Mouse (Mus musculus): ENCODE results near the gene Dhx33. TPM values are rescaled to one million over a fixed set of nuclear protein-coding genes. Genes with fewer than 3 reads are reported as not detected.

The Dhx33 gene
- total and polyA plus RNA-seq, 3 experiments = 42.6 to 49.8 TPM; not detected in 1

DNA sequence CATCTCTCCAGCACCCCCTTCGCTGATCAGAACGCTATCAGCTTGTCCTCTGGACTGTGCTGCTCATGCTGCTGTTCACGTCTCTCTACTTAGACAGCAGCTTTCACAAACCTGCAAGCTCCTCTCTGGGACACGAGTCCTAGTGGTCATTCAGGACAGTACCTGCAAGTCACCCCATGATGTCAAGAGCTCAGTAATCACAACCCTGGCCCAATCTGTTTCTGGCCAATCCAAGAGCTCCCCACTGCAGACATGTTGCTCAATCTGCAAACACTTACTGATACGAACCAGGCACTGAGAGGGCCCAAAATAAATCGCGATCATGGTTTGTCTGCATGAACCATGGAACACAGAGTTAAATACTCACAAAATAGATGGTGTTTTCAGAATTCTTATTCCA is 8.5 kb upstream of the Dhx33 start:
- Histone ChIP-seq H3K9ac (ENCODE audit: control insufficient read depth, low read depth, low read length, poor library complexity, severe bottlenecking) (no peak overlapping the region), H3K36me3 (ENCODE audit: control insufficient read depth in 1 of 2, insufficient read depth in 2 of 2, low read length in 2 of 2) (peaks cover 10 to 11% of the 10 kb centered on the region in 2 experiments), H3K4me1 (ENCODE audit: control insufficient read depth in 1 of 2, insufficient read depth in 2 of 2, low read length in 2 of 2) (peaks cover 0 to 2% of the 10 kb centered on the region in 2 experiments; a peak in 2 of 4 replicates), H3K27ac (ENCODE audit: control insufficient read depth, low read depth, low read length) (no peak overlapping the region), H3K79me2 (ENCODE audit: control insufficient read depth, insufficient read depth, low read length, poor library complexity) (peaks cover 17% of the 10 kb centered on the region), H3K4me3 (ENCODE audit: control insufficient read depth in 1 of 2, insufficient read depth in 1 of 2, low read depth in 2 of 2, low read length in 2 of 2) (no peak overlapping the region), H3K27me3 (ENCODE audit: control insufficient read depth in 1 of 2, insufficient read depth in 2 of 2, low read length in 2 of 2) (no peaks in the 10 kb centered on the region), H3K9me3 (replicated peaks; ENCODE audit: insufficient read depth, low read length) (no peaks in the 10 kb centered on the region)
- no peak for TF ChIP-seq POLR2A (IDR thresholded peaks at IDR 0.05; ENCODE audit: control insufficient read depth in 1 of 2, insufficient read depth in 1 of 2, low read depth in 1 of 2, low read length in 2 of 2, poor library complexity in 1 of 2)
- TF ChIP-seq CTCF (IDR thresholded peaks at IDR 0.05 in 2 of 3, conservative IDR thresholded peaks at IDR 0.05 in 1 of 3; ENCODE audit: control insufficient read depth in 1 of 3, insufficient read depth in 1 of 3, low read depth in 2 of 3, low read length in 3 of 3, poor library complexity in 1 of 3, severe bottlenecking in 1 of 3) = 0 out of 6 replicates have a peak, but pooled peaks of 1 of the 3 experiments have one; percentile 8
- TF ChIP-seq TAL1 (IDR thresholded peaks at IDR 0.05; ENCODE audit: low read length) = no peak
- TF ChIP-seq SMC3 (IDR thresholded peaks at IDR 0.05; ENCODE audit: low read depth, low read length) = no peak
- TF ChIP-seq ELF1 (IDR thresholded peaks at IDR 0.05; ENCODE audit: low read depth, low read length) = no peak
- no peak for TF ChIP-seq EP300 (IDR thresholded peaks at IDR 0.05; ENCODE audit: low read depth in 1 of 2, low read length in 2 of 2)
- no peak for TF ChIP-seq SIN3A (IDR thresholded peaks at IDR 0.05; ENCODE audit: low read length)
- no peak for TF ChIP-seq MAFK (IDR thresholded peaks at IDR 0.05; ENCODE audit: borderline replicate concordance, low read depth, low read length)
- no peak for TF ChIP-seq USF2 (IDR thresholded peaks at IDR 0.05; ENCODE audit: borderline replicate concordance in 1 of 2, insufficient read depth in 1 of 2, low read depth in 1 of 2, low read length in 2 of 2)
- DNase-seq (ENCODE audit: low read depth, low spot score) = no peak

DNA sequence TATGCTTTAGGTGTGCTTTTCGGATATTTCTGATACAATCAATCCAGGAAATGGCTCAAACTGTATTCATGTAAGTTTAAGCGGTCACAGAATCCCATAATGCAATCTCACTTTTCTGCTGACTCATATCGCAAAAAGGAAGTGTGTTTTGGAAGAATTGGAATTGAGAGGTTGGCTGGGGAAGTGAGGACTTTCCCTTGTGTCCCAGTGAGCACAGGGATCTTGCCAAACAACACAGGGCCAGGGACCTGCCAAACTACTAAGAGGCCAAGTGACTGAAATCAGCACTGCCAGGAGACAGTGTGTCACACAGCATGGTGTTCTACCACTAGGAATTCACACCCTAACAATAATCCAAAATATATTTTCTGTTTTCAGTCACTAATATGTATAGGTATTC is 4.1 kb upstream of the Dhx33 start:
- Histone ChIP-seq H3K27me3 (ENCODE audit: control insufficient read depth in 1 of 2, insufficient read depth in 2 of 2, low read length in 2 of 2) (no peaks in the 10 kb centered on the region), H3K4me1 (ENCODE audit: control insufficient read depth in 1 of 2, insufficient read depth in 2 of 2, low read length in 2 of 2) (no peaks in the 10 kb centered on the region; a peak in 2 of 4 replicates), H3K4me3 (ENCODE audit: control insufficient read depth in 1 of 2, insufficient read depth in 1 of 2, low read depth in 2 of 2, low read length in 2 of 2) (no peak overlapping the region), H3K79me2 (ENCODE audit: control insufficient read depth, insufficient read depth, low read length, poor library complexity) (peaks cover 9% of the 10 kb centered on the region), H3K9ac (ENCODE audit: control insufficient read depth, low read depth, low read length, poor library complexity, severe bottlenecking) (no peak overlapping the region), H3K27ac (ENCODE audit: control insufficient read depth, low read depth, low read length) (no peak overlapping the region), H3K36me3 (ENCODE audit: control insufficient read depth in 1 of 2, insufficient read depth in 2 of 2, low read length in 2 of 2) (peaks cover 5 to 10% of the 10 kb centered on the region in 2 experiments; a peak in 3 of 4 replicates), H3K9me3 (replicated peaks; ENCODE audit: insufficient read depth, low read length) (no peaks in the 10 kb centered on the region)
- DNase-seq (ENCODE audit: low read depth, low spot score) = no peak
- TF ChIP-seq ZC3H11A (IDR thresholded peaks at IDR 0.05; ENCODE audit: low read depth, low read length) (no peak), ZMIZ1 (IDR thresholded peaks at IDR 0.05; ENCODE audit: low read depth, low read length) (no peak), CTCF (IDR thresholded peaks at IDR 0.05 in 2 of 3, conservative IDR thresholded peaks at IDR 0.05 in 1 of 3; ENCODE audit: control insufficient read depth in 1 of 3, insufficient read depth in 1 of 3, low read depth in 2 of 3, low read length in 3 of 3, poor library complexity in 1 of 3, severe bottlenecking in 1 of 3) (no peak), E2F4 (IDR thresholded peaks at IDR 0.05; ENCODE audit: borderline replicate concordance, low read depth, low read length) (no peak), USF2 (IDR thresholded peaks at IDR 0.05; ENCODE audit: borderline replicate concordance in 1 of 2, insufficient read depth in 1 of 2, low read depth in 1 of 2, low read length in 2 of 2) (no peak), USF1 (IDR thresholded peaks at IDR 0.05; ENCODE audit: low read depth, low read length) (no peak), EP300 (IDR thresholded peaks at IDR 0.05; ENCODE audit: low read depth in 1 of 2, low read length in 2 of 2) (no peak), CHD2 (IDR thresholded peaks at IDR 0.05; ENCODE audit: low read length) (no peak), MYB (IDR thresholded peaks at IDR 0.05; ENCODE audit: low read depth, low read length) (no peak), TCF12 (IDR thresholded peaks at IDR 0.05; ENCODE audit: low read depth, low read length) (no peak)

Measured in MEL (cell line).